Mouse (Mus musculus) stomach, embryonic 15.5 days (tissue): ENCODE measurements at regions not wholly inside any gene's neighbourhood (a gene's known extent, or its start where the extent isn't known, plus 50 kb on each side); places are given as distances from the start of the nearest gene placed in this dataset.

Experiments used
- ATAC-seq: fragments of 200-750 bp; cut with Nextera tagmentation; 2 replicates; pipeline ENCODE4 v1.8.0; 2017; ENCODE audit warnings: low read depth, moderate number of reproducible peaks, moderate TSS enrichment; ENCODE audit not compliant: insufficient read depth, low FRiP score
- H3K27ac ChIP-seq: fragments of 300-500 bp; sonication (generic); 2 replicates; pipeline ENCODE4 v1.5.1; 2015; ENCODE audit warnings: mild to moderate bottlenecking, inconsistent platforms
- H3K27me3 ChIP-seq: fragments of 300-500 bp; sonication (generic); replicated peaks from 2 replicates; pipeline ENCODE4 v1.6.1; 2015; ENCODE audit warnings: inconsistent platforms
- H3K36me3 ChIP-seq: fragments of 300-500 bp; sonication (generic); 2 replicates; pipeline ENCODE4 v1.6.1; 2015; ENCODE audit warnings: inconsistent platforms
- H3K4me1 ChIP-seq: fragments of 300-500 bp; sonication (generic); 2 replicates; pipeline ENCODE4 v1.6.1; 2015; ENCODE audit warnings: inconsistent platforms
- H3K4me2 ChIP-seq: fragments of 300-500 bp; sonication (generic); 2 replicates; pipeline ENCODE4 v1.6.1; 2015; ENCODE audit warnings: mild to moderate bottlenecking, inconsistent platforms
- H3K4me3 ChIP-seq: fragments of 300-500 bp; sonication (generic); replicated peaks from 2 replicates; pipeline ENCODE4 v1.5.1; 2015; ENCODE audit warnings: inconsistent platforms
- H3K9ac ChIP-seq: fragments of 300-500 bp; sonication (generic); 2 replicates; pipeline ENCODE4 v1.6.1; 2015; ENCODE audit warnings: inconsistent platforms
- H3K9me3 ChIP-seq: fragments of 300-500 bp; sonication (generic); 2 replicates; pipeline ENCODE4 v1.6.1; 2016; ENCODE audit warnings: inconsistent platforms
- WGBS: fragments of 180-500 bp; shearing (Covaris S2); methylation state at CpG from one replicate; pipeline ENCODE4 v1.1.7; 2015; 5-methylcytosine and 5-hydroxymethylcytosine counted together

GRCm38 (mm10) chr1:72939948-72940347 lies 65.3 kb upstream of the Igfbp5 start:
- 85% methylated on average over 1 of the region's 1 CpGs for whole genome bisulfite sequencing
- H3K4me2 ChIP-seq = no peak overlapping the region
- no peaks in the 10 kb centered on the region for H3K4me1 ChIP-seq
- H3K9ac ChIP-seq = no peak overlapping the region
- H3K27me3 ChIP-seq = no peaks in the 10 kb centered on the region
- no peaks in the 10 kb centered on the region for H3K9me3 ChIP-seq
- H3K4me3 ChIP-seq = no peak overlapping the region
- H3K27ac ChIP-seq = no peak overlapping the region
- no peak for ATAC-seq
- H3K36me3 ChIP-seq = no peaks in the 10 kb centered on the region

GRCm38 (mm10) chr1:72936681-72937465 lies 62.2 kb upstream of the Igfbp5 start:
- Histone ChIP-seq H3K36me3 (no peaks in the 10 kb centered on the region), H3K9ac (no peak overlapping the region), H3K4me1 (no peaks in the 10 kb centered on the region), H3K9me3 (no peaks in the 10 kb centered on the region), H3K27ac (no peak overlapping the region), H3K4me2 (no peak overlapping the region), H3K27me3 (no peaks in the 10 kb centered on the region), H3K4me3 (no peak overlapping the region)
- 86% methylated on average over 5 of the region's 5 CpGs for WGBS
- no peak for ATAC-seq

- Histone ChIP-seq H3K4me3 (no peak overlapping the region), H3K9me3 (no peaks in the 10 kb centered on the region), H3K27ac (no peak overlapping the region), H3K9ac (no peak overlapping the region), H3K36me3 (no peaks in the 10 kb centered on the region), H3K4me2 (no peak overlapping the region), H3K27me3 (no peaks in the 10 kb centered on the region), H3K4me1 (no peaks in the 10 kb centered on the region)
- 36% methylated on average over 5 of the region's 5 CpGs for WGBS
- no peak for ATAC-seq
Observed at GRCm38 (mm10) chr1:72936231-72936630, 61.5 kb upstream of the Igfbp5 start.

- ATAC-seq = no peak
Observed at GRCm38 (mm10) chr1:72935084-72935483, 60.4 kb upstream of the Igfbp5 start.

GRCm38 (mm10) chr1:72929774-72930173 lies 55.1 kb upstream of the Igfbp5 start:
- no peaks in the 10 kb centered on the region for H3K36me3 ChIP-seq
- H3K4me1 ChIP-seq = 0 out of 2 replicates have a peak, but pooled peaks cover 9% of the 10 kb centered on the region
- H3K27ac ChIP-seq = no peak overlapping the region
- ATAC-seq = no peak
- H3K9me3 ChIP-seq = no peaks in the 10 kb centered on the region
- no peak overlapping the region for H3K4me2 ChIP-seq
- 63% methylated on average over 4 of the region's 4 CpGs for WGBS
- no peak overlapping the region for H3K4me3 ChIP-seq
- H3K27me3 ChIP-seq = no peaks in the 10 kb centered on the region
- H3K9ac ChIP-seq = no peak overlapping the region

More at GRCm38 (mm10) chr1:72935084-72935483, 60.4 kb upstream of the Igfbp5 start:
- no peak overlapping the region for H3K4me2 ChIP-seq
- H3K9ac ChIP-seq = no peak overlapping the region
- WGBS = 76% methylated on average over 4 of the region's 4 CpGs
- no peak overlapping the region for H3K4me3 ChIP-seq
- no peak overlapping the region for H3K27ac ChIP-seq
- no peaks in the 10 kb centered on the region for H3K36me3 ChIP-seq
- no peaks in the 10 kb centered on the region for H3K27me3 ChIP-seq
- no peaks in the 10 kb centered on the region for H3K9me3 ChIP-seq
- H3K4me1 ChIP-seq = 0 out of 2 replicates have a peak, but pooled peaks cover under 1% of the 10 kb centered on the region
